Mouse (Mus musculus): ENCODE measurements around the gene Zfp600. TPM values are rescaled to one million over a fixed set of nuclear protein-coding genes. Genes with fewer than 3 reads are reported as not detected.
"Not testable (repeated sequence)": the region's sequence is repeated elsewhere in the genome, so short reads cannot be mapped to it uniquely, and the experiment has no call there.

Gene Zfp600
- total RNA-seq (2021): not detected
- long read RNA-seq, experiment 1: 0 reads
- long read RNA-seq, experiment 2: 0 reads

DNA sequence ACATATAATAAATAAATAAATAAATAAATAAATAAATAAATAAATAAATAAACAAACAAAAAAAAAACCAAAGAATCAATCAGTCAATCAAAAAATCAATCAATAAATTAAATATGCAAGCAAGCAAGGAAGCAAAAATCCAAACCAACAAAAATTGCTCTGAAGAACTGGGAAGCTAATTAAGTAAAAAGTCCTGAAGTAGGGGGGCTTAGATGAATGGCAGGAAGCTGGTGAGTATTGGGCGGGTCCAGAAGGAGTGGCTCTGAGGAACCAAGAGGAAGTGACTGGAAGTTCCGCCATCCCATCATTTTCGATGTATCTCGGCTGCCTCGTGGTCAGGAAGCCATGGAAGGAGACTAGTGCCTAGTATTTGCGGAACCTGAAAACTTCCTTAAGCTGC is at the start of gene Zfp600:
Gene Zfp600 (plus strand): TSS at position 301 of the 400 bp plus-strand sequence.
- DNase-seq (ENCODE audit: low spot score in 2 of 2): not testable (repeated sequence)

DNA sequence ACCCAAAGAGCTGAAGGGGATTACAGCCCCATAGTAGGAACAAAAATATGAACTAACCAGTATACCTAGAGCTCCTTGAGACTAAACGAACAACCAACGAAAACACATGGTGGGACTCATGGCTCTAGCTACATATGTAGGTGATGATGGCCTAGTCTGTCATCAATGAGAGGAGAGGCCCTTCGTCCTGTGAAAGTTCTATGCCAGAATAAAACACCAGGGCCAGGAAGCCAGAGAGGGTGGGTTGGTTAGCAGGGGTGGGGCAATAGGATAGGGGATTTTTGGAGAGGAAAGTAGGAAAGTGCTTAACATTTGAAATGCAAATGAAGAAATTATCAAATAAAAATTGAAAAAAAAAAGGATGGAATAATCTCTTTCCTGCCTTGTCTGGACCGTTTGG is 6.3 kb downstream of the Zfp600 start:
- not testable (repeated sequence) for DNase-seq (ENCODE audit: low spot score in 2 of 2)

DNA sequence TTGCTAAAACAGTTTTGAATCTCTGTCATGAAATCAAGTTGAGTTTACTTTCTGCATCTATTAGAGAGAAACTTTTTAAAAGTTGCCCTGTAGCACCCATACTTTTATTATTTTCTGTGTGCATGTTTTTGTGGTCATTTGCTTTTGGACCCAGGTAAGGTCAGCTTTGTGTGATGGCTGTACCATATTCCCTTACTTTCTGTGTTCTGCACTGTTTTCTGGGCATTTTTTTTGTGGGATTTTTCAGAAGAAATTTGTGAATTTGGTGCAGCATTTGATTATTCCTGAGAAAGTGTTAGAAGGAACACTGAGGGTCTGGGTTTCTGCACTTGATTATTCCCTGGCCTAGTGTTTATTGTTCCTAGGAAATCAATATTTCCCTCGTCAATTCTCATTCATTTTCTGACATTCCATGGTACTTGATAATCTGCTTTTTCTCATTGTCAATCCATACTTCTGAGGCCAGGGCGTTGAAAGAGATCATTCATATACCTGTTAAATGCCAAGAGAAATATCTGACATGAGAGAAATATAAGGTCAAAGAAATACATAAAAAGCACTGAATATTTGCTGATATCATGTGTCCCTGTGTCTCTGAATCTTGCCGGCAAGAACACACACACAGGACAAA is 10.7 kb downstream of the Zfp600 start:
- DNase-seq (ENCODE audit: low spot score in 2 of 2): not testable (repeated sequence)

DNA sequence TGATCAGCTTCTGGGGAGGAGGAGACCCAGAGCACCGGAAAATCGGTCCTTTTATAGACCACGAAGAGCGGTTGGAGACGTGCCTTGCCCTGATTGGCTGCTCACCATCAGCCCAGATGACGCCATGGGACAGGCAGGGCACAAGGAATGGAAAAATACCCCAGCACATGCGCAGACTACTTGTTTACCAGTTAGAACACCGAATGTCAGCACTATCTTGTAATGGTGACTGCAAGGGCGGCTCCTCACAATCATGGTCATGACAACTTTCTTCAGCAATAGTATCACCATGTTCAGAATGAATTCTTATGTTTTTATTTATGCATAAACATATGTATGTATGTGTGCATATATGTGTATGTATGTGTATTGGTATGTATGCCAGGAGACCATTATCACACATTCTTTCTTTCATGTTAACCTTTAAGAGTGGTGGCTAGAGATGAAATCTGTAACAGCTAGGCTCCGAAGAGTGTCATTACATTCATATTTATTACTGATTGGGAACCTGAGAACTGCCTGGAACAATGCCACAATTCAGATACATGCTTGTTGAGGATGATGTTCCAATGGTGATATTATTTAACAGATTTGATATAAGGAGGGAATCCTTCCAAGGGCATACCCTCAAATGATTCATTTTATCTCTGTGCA is 11.4 kb downstream of the Zfp600 start:
- not testable (repeated sequence) for DNase-seq (ENCODE audit: low spot score in 2 of 2)

DNA sequence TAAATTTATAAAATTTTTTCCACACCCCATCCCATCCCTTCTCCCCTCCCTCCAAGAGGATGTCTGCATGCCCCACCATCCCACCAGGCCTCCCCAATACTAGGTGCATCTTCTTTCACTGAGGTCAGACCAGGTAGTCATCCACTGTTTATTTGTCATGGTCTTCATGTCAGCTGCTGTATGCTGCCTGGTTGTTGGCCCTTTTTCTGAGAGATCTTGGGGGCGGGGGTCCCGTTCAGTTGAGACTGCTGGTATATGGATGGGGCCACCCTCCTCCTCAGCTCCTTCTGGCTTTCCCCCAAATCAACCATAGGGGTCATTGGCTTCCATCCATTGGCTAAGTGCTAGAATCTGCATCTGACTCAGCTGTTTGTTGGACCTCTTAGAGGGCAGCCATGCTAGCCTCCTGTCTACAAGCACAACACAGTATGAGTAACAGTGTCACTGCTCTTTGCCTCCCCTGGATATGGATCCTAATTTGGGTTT is 12.1 kb downstream of the Zfp600 start:
- not testable (repeated sequence) for DNase-seq (ENCODE audit: low spot score in 2 of 2)

DNA sequence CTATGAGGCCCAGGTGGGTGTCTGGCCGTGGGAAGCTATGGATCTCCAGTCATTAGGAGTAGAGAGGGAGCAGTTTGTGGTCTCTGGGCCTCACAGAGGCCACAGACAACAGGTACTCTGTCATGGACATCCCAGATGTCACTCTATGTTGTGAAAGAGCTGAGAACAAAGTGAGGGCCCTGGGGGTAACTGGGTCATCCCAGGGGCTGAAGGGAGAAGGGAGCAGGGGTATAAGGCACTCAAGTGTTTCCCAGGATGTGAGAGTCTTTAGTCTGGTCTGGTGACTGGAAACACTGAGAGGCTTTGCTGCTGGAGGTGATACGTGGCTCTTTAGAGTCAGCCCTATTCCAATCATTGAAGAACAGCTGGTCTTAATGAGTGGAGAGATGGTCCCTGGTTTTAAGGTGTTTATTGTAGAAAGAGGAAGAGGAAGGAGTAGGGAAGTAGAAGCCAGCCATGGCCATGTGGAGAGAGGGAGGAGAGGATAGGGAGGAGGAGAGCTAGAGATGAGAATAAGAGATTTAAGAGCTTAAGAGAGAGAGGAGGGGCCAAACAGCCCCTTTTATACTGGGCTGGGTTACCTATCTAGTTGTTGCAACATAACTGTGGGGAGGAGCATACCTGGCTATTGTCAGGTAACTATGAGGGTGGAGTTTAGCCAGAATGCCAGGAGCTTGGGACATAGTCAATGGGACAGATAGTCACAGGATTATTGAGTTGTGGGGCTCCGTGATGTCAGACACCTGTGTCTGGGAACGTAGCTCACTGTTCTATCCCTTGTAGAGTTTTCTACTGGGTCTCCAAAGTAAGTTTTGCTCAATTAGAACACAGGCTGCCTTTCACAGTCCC is 17.0 kb downstream of the Zfp600 start:
- not testable (repeated sequence) for DNase-seq (ENCODE audit: low spot score in 2 of 2)

DNA sequence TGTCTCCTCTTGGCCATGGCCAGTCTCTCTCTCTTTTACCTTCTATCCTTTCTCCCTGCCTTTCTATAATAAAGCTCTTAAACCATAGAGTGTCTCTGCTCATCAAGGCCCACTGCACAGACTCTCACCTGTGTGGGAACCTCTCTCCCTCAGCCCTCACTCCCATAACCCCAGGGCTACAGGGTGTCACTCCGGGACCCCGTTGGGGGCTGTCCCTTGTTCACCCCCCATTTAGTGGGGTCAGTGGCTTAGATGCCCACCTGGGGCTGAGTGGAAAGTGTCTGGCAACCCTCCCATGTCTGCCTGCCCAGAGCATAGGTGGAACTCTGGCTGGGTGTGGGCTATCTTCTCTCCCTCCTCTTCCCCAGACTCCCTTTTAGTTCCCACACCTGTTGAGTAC is 47.7 kb downstream of the Zfp600 start:
- not testable (repeated sequence) for DNase-seq (ENCODE audit: low spot score in 2 of 2)

DNA sequence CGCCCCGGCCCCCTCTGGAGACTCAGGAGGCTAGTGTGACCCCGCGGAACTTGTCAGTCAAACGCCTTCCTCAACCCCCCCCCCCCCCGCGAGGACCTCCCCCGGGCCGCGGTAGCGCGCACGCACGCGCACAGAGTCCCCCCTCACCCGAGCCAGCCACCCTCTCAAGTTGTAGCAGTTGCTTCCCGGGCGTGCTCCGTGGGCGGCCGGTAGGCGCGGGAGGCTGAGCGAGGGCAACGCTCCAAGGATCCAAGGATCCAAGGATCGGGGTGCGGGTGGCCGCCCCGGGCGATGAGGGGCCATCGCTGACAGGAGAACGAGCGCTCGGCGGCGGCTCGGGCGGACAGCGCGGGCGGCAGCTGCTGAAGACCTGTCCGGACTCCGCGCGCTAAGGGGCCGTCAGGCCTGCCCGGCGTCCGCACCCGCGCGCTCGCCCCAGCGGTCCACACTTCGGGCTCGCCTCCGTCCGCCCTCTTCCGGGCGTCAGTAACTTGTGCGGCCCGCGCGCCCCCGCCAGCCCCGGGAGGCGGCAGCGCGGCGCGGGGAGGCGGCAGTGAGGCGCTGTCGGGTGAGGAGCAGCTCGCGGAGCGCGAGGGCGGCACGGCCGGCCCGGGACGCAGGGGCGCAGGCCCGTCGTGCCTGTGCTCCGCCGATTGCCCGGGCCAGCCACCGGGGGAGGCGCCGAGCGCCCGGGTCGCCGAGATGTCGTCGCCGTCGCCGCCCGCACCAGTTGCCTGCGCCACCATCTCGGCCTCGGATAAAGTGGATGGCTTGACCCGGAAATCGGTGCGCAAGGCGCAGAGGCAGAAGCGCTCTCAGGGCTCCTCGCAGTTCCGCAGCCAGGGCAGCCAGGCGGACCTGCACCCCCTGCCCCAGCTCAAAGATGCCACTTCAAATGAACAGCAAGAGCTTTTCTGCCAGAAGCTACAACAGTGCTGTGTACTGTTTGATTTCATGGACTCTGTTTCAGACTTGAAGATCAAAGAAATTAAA is 82.9 kb downstream of the Zfp600 start:
- not testable (repeated sequence) for DNase-seq (ENCODE audit: low spot score in 2 of 2)

DNA sequence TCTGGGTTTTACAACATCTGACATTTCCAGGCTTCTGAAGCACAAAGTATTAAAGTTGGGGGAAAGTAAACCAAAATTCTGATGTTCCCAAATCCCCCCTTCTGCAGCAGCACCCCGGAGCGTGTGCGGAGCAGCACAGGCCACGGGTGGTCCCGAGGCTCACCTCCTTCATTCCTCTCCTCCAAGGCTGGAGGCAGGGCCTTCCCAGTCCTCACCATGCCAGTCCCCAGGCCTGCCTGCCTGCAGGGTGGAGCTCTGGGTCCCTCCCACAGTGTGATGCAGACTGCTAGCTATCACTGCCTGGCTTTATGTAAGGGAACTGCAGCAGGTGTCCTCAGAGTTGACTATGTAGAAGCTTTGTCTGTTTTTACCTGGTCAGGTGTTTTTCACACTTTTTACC is 85.5 kb downstream of the Zfp600 start:
- DNase-seq (ENCODE audit: low spot score in 2 of 2): not testable (repeated sequence)

Other genes starting within 250 kb of the Zfp600 start
- gene Zfp987, start 59.5 kb upstream of the Zfp600 start, total RNA-seq (2021): not detected